Mouse (Mus musculus) frontal cortex, adult (tissue): ENCODE data around the gene Zfp986.
"Not testable (repeated sequence)": the region's sequence is repeated elsewhere in the genome, so short reads cannot be mapped to it uniquely, and the experiment has no call there.

Experiments used
- ATAC-seq: cut with Nextera tagmentation; 2 replicates; pipeline ENCODE4 v1.9.2; 2017; ENCODE audit warnings: mild to moderate bottlenecking, moderate library complexity, mixed read lengths; ENCODE audit not compliant: low TSS enrichment

Gene Zfp986

GRCm38 (mm10) chr4:145868494-145868893 lies at the start of gene Zfp986:
TSS of gene Zfp986 (plus strand) at chr4:145868794.
- not testable (repeated sequence) for ATAC-seq

- ATAC-seq, result not testable (repeated sequence)
Measured at GRCm38 (mm10) chr4:145819946-145820345, 48.6 kb upstream of the Zfp986 start.

GRCm38 (mm10) chr4:145825606-145826005 lies 43.0 kb upstream of the Zfp986 start:
- not testable (repeated sequence) for ATAC-seq

- ATAC-seq, result not testable (repeated sequence)
Measured at GRCm38 (mm10) chr4:145831328-145832062, 37.1 kb upstream of the Zfp986 start.

GRCm38 (mm10) chr4:145836300-145836862 lies 32.2 kb upstream of the Zfp986 start:
- ATAC-seq, result not testable (repeated sequence)

GRCm38 (mm10) chr4:145836863-145837440 lies 31.6 kb upstream of the Zfp986 start:
- not testable (repeated sequence) for ATAC-seq

GRCm38 (mm10) chr4:145846793-145847192 lies 21.8 kb upstream of the Zfp986 start:
- not testable (repeated sequence) for ATAC-seq

GRCm38 (mm10) chr4:145848183-145848890 lies 20.3 kb upstream of the Zfp986 start:
- not testable (repeated sequence) for ATAC-seq

- not testable (repeated sequence) for ATAC-seq
Measured at GRCm38 (mm10) chr4:145848891-145849214, 19.7 kb upstream of the Zfp986 start.

- ATAC-seq, result not testable (repeated sequence)
Measured at GRCm38 (mm10) chr4:145851421-145851820, 17.2 kb upstream of the Zfp986 start.

GRCm38 (mm10) chr4:145863872-145864271 lies 4.7 kb upstream of the Zfp986 start:
- not testable (repeated sequence) for ATAC-seq
